Mouse (Mus musculus) cerebellum, adult 2 months (tissue): ENCODE measurements around the gene Sgk2. TPM values are rescaled to one million over a fixed set of nuclear protein-coding genes. Genes with fewer than 3 reads are reported as not detected.

Experiments used
- DNase-seq, 2 experiments: peaks; one replicate each; pipeline ENCODE4 v3.0.0; 2021
- H3K27ac ChIP-seq: fragments of 200-500 bp; 2 replicates; pipeline ENCODE4 v1.5.1; 2012; ENCODE audit warnings: low read length, control low read depth, inconsistent platforms; ENCODE audit not compliant: insufficient read depth
- H3K27me3 ChIP-seq: fragments of 200-500 bp; 2 replicates; pipeline ENCODE4 v1.6.1; 2012; ENCODE audit warnings: inconsistent platforms, mild to moderate bottlenecking, low read length, moderate library complexity; ENCODE audit not compliant: control insufficient read depth, insufficient read depth
- H3K4me1 ChIP-seq: fragments of 200-500 bp; 2 replicates; pipeline ENCODE4 v1.6.1; 2011; ENCODE audit warnings: low read length; ENCODE audit not compliant: control insufficient read depth, insufficient read depth
- H3K4me3 ChIP-seq: fragments of 200-500 bp; replicated peaks from 2 replicates; pipeline ENCODE3; 2011; ENCODE audit warnings: mild to moderate bottlenecking, low read depth, low read length, control low read depth; ENCODE audit not compliant: insufficient read depth
- CTCF ChIP-seq: fragments of 200-500 bp; IDR thresholded peaks from 2 replicates; pipeline ENCODE4 v1.5.1; 2011; ENCODE audit warnings: low read depth, mild to moderate bottlenecking, control low read depth, low read length, moderate library complexity, borderline replicate concordance; ENCODE audit not compliant: insufficient read depth
- POLR2A ChIP-seq: fragments of 200-500 bp; IDR thresholded peaks from 2 replicates; pipeline ENCODE4 v1.6.1; 2011; ENCODE audit warnings: low read length, control low read depth, borderline replicate concordance; ENCODE audit not compliant: insufficient read depth
- WGBS: fragments of 180-500 bp; shearing (Covaris S2); methylation state at CpG from one replicate; pipeline ENCODE4 v1.1.7; 2018; 5-methylcytosine and 5-hydroxymethylcytosine counted together
- polyA plus RNA-seq: library from polyadenylated mRNA; depleted of rRNA; stranded (reverse); fragments of >200 nt; gene quantifications from 2 replicates; pipeline ENCODE4 v1.2.3, GENCODE M21; 2012

Gene Sgk2
- polyA plus RNA-seq, 1 experiment = 3.8 TPM

GRCm38 (mm10) chr2:162973637-162974036 is 13.5 kb upstream of the Sgk2 start:
- WGBS = 59% methylated on average over 11 of the region's 11 CpGs
- no peak for DNase-seq
- Histone ChIP-seq H3K27me3 (no peaks in the 10 kb centered on the region), H3K27ac (no peak overlapping the region), H3K4me3 (no peak overlapping the region), H3K4me1 (peaks cover 14% of the 10 kb centered on the region)
- TF ChIP-seq CTCF = no peak
- no peak for TF ChIP-seq POLR2A

- no peak overlapping the region for H3K27ac ChIP-seq
- DNase-seq = peak in 1 of 2 experiments; percentile 38
- no peak overlapping the region for H3K4me3 ChIP-seq
- H3K27me3 ChIP-seq = no peaks in the 10 kb centered on the region
- H3K4me1 ChIP-seq = peaks cover 14% of the 10 kb centered on the region
- WGBS = 18% methylated on average over 11 of the region's 11 CpGs
- TF ChIP-seq CTCF (no peak), POLR2A (no peak)
Measured at GRCm38 (mm10) chr2:162975157-162975775, 11.9 kb upstream of the Sgk2 start.

DNA sequence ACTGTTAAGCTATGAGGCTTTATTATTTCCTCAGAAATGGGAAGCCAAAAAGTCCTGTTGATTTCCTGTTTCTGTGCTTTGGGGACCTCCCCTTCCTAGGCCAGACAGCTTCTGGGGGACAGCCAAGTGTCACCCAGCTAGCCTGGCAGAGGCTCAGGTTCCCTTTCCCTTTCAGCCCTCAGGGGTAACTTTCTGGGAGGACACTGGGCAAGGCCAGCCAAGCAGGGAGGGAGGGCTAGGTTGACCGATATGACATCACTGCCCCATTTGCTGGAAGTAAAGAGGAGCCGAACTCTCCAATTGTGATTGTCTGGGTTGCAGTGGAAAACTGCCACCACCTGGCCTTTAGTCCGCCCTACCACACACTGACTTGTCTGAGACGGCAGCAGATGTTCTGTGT is 11.1 kb upstream of the Sgk2 start:
- no peak for TF ChIP-seq POLR2A
- no peak for TF ChIP-seq CTCF
- Histone ChIP-seq H3K4me3 (no peak overlapping the region), H3K27ac (no peak overlapping the region), H3K27me3 (no peaks in the 10 kb centered on the region), H3K4me1 (peaks cover 14% of the 10 kb centered on the region)
- 35% methylated on average over 4 of the region's 4 CpGs for WGBS
- peak in 1 of 2 experiments; percentile 15 for DNase-seq

DNA sequence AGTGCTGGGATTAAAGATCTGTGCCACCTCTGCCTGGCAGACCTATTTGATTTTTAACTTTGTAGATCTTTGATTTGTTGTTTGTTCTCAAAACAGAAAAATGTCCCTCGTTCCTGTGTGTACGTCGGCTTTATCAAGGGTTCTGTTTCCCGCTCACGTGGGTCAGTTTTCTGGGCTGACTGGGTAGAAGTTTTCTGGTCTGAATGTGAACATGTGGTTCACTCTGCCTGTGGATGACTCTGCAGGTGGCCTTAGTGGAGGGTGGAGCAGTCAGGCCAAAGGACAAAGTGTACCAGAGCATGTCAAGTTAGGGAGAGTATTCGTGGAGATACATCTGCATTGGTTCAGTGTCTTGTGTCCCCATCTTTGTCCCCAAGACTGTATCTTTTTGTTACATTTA is 2.7 kb upstream of the Sgk2 start:
- no peak overlapping the region for H3K4me3 ChIP-seq
- 88% methylated on average over 6 of the region's 6 CpGs for WGBS
- H3K27ac ChIP-seq = no peak overlapping the region
- TF ChIP-seq POLR2A = no peak
- TF ChIP-seq CTCF = no peak
- no peak for DNase-seq
- no peaks in the 10 kb centered on the region for H3K27me3 ChIP-seq
- H3K4me1 ChIP-seq = no peaks in the 10 kb centered on the region

GRCm38 (mm10) chr2:162985923-162986322 is 1.2 kb upstream of the Sgk2 start:
- WGBS = 12% methylated on average over 3 of the region's 3 CpGs
- H3K4me3 ChIP-seq = no peak overlapping the region
- TF ChIP-seq CTCF = no peak
- TF ChIP-seq POLR2A = no peak
- H3K4me1 ChIP-seq = no peaks in the 10 kb centered on the region
- DNase-seq = peak in 1 of 2 experiments; percentile 8
- H3K27me3 ChIP-seq = no peaks in the 10 kb centered on the region
- H3K27ac ChIP-seq = no peak overlapping the region

GRCm38 (mm10) chr2:162986764-162987163 is 366 bp upstream of the Sgk2 start:
- no peak for TF ChIP-seq POLR2A
- TF ChIP-seq CTCF = no peak
- H3K4me1 ChIP-seq = no peaks in the 10 kb centered on the region
- 76% methylated on average over 3 of the region's 3 CpGs for WGBS

GRCm38 (mm10) chr2:162988235-162988634 is 1.1 kb downstream of the Sgk2 start:
- Histone ChIP-seq H3K27ac (no peak overlapping the region), H3K27me3 (no peaks in the 10 kb centered on the region), H3K4me3 (no peak overlapping the region), H3K4me1 (no peaks in the 10 kb centered on the region)
- no peak for TF ChIP-seq CTCF
- no peak for TF ChIP-seq POLR2A
- no peak for DNase-seq
- 93% methylated on average over 4 of the region's 4 CpGs for WGBS

More at GRCm38 (mm10) chr2:162986764-162987163, 366 bp upstream of the Sgk2 start:
- Histone ChIP-seq H3K4me3 (no peak overlapping the region), H3K27me3 (no peaks in the 10 kb centered on the region), H3K27ac (no peak overlapping the region)
- no peak for DNase-seq

DNA sequence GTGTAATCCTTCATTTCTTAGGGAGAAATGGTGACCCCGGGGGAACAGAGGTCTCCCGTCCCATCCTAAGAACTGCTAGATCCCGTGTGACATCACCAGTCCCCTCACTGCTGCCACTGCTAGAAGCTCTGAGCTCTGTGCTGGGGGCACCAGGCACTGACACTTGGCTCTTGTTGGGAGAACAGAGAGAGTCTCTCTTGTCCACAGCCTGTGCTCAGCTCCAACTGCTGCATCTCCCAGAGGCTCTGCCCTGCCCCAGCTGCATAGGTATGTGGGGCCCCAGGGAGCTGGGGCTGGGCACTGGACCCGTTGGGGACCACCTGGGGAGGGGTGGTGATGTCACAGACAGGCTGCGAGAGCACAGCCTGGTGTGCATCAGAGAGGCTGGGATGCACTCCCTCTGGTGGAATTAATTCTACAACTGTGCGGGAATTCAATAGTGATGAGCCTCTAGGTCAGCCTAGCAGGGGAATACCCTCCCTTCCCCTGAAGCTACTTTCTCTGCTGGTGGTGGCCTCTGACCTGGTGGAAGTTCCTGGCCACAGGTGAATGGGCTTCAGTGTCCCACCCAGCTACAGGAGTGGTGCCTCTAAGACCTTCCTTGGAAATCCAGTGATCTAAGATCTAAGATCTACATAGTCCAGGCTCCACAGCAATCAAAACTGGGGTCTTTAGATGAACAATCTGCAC is 4.4 kb downstream of the Sgk2 start:
- 36% methylated on average over 6 of the region's 6 CpGs for WGBS
- H3K27ac ChIP-seq = no peak overlapping the region
- no peak for TF ChIP-seq POLR2A
- no peak for TF ChIP-seq CTCF

More for the DNA sequence above, 4.4 kb downstream of the Sgk2 start:
- Histone ChIP-seq H3K4me3 (no peak overlapping the region), H3K27me3 (no peaks in the 10 kb centered on the region), H3K4me1 (no peaks in the 10 kb centered on the region)
- no peak for DNase-seq
